In genomic region chr12:77099521-77099920, GRCm38 (mm10) we compare ENCODE assay signal across 14 mouse cellular contexts.
"Had no signal": no experiment of that assay in that cellular context is flagged by ENCODE, and none has a peak within 500 bp of the region (broad histone marks: within the 10 kb centered on the region; RNA-seq: fewer than 3 reads in every experiment).

No protein-coding gene starts in this region.

- H3K4me1 ChIP-seq: neural tube, embryonic 12.5 days; neural tube, embryonic 13.5 days; neural tube, embryonic 15.5 days; stomach, embryonic 15.5 days had no signal

- H3K27ac ChIP-seq: neural tube, embryonic 12.5 days; neural tube, embryonic 13.5 days; neural tube, embryonic 15.5 days; stomach, embryonic 15.5 days had no signal

- H3K4me2 ChIP-seq: neural tube, embryonic 12.5 days; neural tube, embryonic 13.5 days; neural tube, embryonic 15.5 days; stomach, embryonic 15.5 days had no signal

- H3K36me3 ChIP-seq: neural tube, embryonic 12.5 days; neural tube, embryonic 13.5 days; neural tube, embryonic 15.5 days; stomach, embryonic 15.5 days had no signal

- H3K27me3 ChIP-seq: neural tube, embryonic 12.5 days; neural tube, embryonic 13.5 days; neural tube, embryonic 15.5 days; stomach, embryonic 15.5 days had no signal

- H3K9me3 ChIP-seq: neural tube, embryonic 12.5 days; neural tube, embryonic 13.5 days; neural tube, embryonic 15.5 days; stomach, embryonic 15.5 days had no signal

- DNase-seq: retina, postnatal 1 day; right cerebral cortex, postnatal 14 days; right cerebral cortex, postnatal 4 days; spleen, adult 18-20 months; thymus, adult 18-20 months; thymus, adult 2 months; thymus, postnatal 14 days; thymus, postnatal 25 days; thymus, postnatal 36 days; thymus, postnatal 4 days had no signal

- H3K4me3 ChIP-seq: neural tube, embryonic 12.5 days; neural tube, embryonic 13.5 days; neural tube, embryonic 15.5 days; stomach, embryonic 15.5 days had no signal

- H3K9ac ChIP-seq: neural tube, embryonic 12.5 days; neural tube, embryonic 13.5 days; neural tube, embryonic 15.5 days; stomach, embryonic 15.5 days had no signal
